Mouse (Mus musculus) fat pad, adult 2 months (tissue): ENCODE results near the gene Tmx2.
"Not testable (repeated sequence)": the region's sequence is repeated elsewhere in the genome, so short reads cannot be mapped to it uniquely, and the experiment has no call there.

ENCODE experiments used
- DNase-seq: peaks from one replicate; pipeline ENCODE4 v3.0.0-alpha.2; 2011; ENCODE audit warnings: low read depth, low spot score; ENCODE audit errors: extremely low read depth

Tmx2 gene

DNA sequence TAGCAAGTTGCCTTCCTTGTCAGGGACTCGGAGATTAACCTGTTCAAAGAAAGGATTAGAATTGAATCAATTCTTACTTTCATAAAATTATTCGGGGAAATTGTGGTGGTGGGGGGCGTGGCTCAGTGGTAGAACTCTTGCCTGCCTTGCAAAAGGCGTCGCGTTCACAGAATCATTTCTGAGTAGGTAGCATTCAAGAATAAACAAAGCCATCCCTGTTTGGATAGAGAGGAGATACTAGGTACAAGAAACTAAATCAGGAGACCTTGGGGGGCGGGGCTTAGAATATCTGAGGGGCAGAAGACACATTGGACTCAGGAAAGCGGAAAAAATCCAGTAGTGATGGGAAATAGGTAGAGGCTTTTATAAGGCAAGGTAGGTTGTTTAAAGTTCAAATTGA lies at the start of gene Tmx2:
Gene Tmx2, minus strand, starts transcription at position 125 of the 400 bp plus-strand sequence.
- no peak for DNase-seq

DNA sequence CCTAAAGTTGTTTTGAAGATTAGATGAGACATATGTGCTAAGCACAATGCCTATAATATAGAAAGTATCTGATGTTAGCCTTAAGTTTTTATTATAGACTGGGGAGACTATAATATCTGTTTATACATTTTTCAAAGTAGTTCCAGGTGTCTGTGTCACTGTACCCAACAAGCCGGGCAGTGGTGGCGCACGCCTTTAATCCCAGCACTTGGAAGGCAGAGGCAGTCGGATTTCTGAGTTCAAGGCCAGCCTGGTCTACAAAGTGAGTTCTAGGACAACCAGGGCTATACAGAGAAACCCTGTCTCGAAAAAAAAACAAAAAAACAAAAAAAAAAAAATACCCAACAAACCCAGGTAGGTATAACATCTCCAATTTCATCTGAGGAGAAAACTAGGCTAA lies 49.3 kb upstream of the Tmx2 start:
- DNase-seq: not testable (repeated sequence)

DNA sequence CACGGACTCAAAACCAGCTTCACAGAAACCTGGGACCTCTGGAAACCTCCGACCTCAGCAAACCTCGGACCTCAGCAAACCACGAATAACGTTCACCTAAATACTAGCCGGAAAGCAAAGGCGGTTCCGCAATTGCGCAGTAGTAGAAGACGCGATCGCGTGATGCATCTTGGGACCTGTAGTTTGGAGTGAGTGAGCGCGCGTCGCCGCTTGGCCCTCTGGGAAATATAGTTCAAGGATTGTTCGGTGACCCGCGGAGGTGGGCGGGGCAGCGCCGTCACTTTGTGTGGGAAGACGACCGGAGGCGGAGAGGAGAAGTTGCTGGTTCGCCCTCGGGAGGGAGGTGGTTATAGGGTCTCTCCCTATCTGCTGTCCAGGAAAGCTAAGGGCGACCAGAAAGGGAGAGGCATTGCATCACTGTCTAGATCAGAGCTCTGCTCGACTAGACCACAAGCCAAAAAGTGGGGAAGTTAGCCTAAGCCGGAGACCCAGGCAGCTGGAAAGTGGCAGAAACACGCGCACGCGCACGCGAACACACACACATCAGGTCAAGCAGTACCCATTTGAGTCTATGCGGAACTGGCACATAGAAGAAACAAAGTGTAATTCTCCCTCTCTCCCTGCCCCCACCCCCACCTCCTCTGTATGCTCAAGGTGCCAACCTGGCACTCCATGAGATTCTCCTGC lies 48.4 kb upstream of the Tmx2 start, which contains the start of gene Clp1:
Gene Clp1, minus strand, starts transcription at position 179 of the 687 bp plus-strand sequence.
- DNase-seq: peak; percentile 83

DNA sequence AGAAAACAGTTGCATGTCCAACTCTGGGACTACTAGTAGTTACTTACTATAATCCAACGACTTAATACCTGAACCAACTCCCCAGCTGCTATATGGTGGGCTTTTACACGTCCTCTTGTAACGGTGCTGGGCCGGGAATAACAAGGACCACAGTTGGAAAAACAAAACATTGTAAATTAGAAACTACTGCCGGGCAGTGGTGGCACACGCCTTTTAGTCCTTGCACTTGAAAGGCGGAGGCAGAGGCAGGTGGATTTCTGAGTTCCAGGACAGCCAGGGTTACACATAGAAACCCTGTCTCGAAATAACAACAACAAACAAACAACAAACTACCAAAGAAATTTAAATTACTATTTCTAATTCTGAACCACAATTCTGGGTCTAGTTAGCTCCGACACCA lies 47.8 kb upstream of the Tmx2 start:
- DNase-seq: no peak

DNA sequence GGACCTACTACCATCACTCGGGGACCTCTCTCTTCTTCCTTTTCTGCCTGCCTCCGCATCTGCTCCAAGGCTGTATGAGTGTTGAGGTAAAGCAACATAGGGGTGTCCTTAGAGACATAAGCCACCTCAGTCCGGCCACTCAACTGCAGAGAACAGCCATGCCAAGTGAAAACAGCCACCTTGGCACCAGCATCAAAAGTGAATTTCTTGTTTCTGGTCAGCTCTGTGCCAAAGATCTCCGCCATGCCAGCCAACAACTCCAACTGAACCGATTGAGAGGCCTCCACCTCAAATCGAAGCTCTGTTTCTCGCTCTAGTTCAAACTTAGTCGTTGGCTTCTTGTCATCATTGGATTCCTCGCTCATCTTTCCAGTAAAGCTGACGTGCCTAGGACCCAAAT lies 46.8 kb upstream of the Tmx2 start:
- DNase-seq: no peak

DNA sequence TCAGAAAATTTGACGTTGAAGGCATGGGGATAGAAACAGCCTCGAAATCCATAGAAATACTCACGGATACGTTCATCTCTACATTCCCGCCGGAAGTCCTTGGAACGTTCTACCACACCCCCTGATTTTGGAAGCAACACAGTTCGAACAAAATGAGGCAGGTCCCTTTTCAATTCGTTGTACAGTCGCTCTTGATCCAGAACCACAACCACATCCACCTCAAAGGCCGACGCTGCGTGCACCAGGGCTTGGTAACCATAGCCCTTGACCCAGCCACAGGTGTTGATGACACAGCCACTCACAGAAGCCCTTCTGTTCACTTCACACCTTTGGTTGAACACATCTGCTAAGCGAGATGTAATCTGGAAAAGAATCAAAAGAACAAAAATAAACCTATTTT lies 44.9 kb upstream of the Tmx2 start:
- no peak for DNase-seq

DNA sequence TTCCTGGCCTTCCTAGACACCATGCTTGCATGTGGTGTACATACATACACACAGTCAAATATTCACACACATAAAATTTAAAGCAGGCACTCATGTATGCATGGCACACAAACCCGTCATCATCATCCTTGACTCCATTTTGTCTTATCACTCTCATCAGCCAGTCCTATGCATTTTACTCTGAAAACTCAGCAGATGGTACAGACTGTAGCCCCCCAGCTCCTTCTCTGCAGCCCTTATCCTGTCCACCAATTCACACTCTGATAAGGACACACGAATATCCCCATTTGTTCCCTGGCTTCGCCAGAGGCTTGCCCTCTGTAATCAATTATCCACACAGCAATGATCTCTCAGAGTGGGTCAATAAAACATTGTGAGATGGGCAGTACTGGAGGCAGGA lies 42.2 kb upstream of the Tmx2 start:
- no peak for DNase-seq

DNA sequence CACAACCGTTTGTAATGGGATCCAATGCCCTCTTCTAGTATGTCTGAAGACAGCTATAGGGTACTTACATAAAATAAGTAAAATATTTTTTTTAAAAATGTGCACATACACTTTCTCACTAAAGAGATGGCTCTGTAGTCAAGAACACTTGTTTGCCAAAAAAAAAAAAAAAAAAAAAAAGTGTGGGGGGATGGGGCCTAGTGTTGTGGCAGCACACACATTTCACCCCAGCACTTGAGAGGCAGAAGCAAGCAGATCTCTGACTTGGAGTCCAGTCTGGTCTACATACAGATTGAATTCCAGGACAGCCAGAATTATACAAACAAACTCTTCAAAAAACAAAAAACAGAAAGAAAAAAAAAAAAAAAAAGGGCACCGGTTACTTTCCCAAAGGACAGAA lies 41.8 kb upstream of the Tmx2 start:
- DNase-seq: no peak

DNA sequence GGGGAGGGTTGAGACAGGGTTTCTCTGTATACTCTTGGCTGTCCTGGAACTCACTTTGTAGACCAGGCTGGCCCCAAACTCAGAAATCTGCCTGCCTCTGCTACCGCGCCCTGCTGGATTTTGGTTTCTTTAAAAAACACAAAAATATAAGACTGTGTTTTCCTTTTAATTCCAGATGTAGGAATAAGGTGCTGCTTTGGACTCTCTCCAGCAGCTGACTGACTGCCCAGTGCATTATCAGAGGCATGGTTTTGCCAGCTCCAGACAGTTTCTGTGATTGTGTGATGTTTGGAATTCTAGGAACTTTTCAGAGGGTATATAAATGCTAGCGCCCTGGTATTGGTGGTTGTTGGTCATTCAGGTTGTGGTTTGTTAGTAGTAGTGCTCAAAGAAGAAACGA lies 38.4 kb upstream of the Tmx2 start:
- DNase-seq: no peak

DNA sequence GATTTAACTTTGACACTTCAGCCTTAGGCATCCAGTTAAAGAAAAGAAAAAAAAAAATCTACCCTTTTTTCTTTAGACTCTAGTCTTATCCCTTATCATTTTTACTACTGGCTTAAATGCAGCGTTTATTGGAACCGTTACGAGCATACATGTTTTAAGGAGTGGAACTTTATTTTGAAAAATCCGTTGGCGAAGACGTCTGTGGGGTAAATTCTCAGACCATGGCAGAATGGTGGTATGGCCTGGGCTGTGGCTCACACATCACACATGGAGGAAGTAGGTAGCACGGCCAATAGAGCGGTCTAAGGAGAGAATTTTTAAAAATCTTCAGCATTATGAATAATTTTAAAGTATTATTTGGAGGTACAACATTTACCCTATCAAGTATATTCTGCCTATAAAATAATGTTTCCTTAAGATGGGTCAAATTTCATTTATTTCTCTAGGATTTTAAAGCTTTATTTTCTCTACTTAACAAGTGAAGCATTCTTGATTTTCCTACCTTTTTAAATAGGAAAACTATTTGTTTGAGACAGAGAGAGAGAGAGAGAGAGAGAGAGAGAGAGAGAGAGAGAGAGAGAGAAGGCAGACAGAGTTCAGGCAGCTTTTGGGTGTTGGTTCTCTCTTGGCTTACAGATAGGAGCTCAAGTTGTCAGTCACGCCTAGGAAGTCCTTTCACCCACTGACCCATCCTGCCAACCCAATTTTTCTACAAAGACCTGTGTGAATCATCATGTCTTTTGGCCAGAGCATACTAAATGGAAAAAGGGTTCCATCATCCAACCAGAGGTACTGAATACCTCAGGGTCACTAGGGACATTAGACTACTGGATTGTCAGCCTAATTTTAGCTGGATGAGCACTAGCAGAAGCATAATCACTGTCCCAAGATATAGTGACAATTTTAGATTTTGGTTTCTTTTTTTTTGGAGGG lies 37.7 kb upstream of the Tmx2 start:
- DNase-seq: no peak

DNA sequence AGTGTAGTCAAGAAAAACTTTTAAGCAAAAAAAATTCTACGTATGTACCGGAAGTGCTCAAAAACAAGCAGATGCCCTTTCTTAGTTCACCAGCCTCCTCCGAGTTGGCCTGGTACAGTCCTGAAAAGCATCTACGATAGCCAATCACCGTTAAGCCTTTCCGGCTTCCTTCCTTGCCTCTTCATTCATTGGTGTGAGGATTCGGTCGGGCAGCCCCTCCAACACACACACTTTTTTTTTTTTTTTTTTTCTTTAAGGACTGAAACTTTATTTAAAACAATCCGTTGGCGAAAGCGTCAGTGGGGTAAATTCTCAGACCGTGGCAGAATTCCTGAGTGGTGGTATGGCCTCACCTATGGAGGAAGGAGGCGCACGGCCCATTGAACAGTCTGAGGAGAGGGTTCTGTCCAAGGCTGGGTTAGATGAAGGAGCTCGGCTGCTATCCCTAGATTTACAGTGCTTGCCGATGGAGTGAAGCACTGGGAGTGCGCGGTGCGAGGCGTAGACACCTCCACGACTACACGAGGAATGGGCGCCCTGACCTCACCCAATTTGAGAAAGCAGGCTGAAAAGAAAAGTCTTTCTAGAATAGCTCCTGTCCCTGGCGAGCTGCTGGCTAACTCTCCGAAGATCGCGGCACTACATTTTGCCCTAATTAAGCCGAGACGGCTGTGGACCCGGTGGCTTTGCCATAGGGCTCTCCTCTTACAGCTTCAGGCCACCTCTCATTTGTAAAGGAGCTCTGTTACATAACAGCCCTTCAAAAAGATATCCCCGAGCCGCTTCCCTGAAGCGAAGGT lies 36.8 kb upstream of the Tmx2 start:
- DNase-seq: peak; percentile 89

DNA sequence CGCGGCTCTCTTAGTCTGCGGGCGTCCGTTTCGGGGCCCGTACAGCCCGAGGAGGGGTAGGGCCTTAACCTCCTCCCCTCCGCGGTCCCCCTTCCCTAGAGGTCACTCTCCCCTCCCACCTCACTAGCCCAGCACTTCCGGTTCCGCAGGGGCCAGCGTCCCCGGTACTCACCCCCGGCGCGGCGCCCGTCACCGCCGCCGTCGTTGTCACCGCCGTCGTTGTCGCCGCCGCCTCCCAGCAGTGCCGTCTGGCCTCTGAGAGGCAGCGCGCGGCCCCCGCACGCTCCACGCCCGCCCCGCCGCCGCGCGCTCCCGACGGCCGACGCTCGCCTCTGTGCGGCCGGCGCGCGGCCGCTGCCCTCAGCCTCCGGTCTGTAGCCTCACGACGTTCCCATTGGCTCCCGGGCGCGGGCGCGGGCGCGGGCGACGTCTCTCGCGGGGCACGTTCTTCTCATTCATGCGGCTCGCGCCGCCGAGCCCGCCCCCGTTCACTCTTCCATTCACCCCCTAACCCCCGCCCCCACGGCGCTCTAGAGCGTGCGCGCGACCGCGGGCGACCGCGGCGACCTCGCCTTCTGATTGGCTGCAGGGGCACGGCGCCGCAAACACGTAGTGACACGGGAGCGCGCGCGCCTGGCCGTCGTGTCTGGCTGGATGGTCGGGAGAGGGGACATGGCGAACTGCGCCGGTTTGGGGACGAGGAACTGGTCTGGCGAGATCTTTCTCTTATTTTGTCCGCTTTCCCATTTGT lies 36.0 kb upstream of the Tmx2 start, which contains the start of gene Zdhhc5:
Gene Zdhhc5, minus strand, starts transcription at position 370 of the 751 bp plus-strand sequence.
- peak; percentile 71 for DNase-seq

DNA sequence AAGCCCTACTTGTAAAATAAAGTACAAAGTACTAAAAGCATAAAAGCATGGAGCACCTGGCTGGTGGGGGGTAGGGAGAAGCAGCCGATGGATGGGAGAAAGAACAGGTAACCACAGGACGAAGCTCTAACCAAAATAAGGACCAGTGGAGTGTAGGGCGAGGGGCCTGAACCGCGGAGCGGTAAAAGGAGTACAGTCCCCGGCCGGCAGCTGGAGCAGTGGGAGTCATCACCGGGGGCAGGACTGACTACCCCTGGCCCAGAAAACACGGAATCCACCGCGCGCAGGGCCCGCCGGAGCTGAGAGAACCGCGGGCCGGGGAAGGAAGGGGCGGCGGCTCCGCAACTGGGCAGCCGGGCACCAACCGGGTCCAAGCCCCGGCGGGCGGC lies 35.5 kb upstream of the Tmx2 start:
- DNase-seq: no peak

DNA sequence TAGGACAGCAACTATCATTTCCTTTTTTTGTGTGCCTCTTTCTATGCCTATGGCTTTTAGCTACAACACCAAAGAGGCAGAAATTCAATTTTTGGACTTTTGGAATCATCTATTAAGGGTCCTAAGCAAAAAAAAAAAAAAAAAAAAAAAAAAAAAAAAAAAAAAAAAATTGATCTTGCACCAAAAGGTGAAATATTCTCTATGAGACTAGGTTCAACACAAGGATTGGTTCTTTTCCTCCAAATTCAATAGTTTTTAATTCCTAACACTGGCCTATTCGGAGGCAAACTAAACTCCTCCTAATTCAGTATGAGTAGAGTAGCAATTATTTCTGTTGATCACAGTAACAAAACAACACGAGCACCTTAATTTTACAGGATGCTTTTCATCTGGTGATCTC lies 33.0 kb upstream of the Tmx2 start:
- DNase-seq: no peak

DNA sequence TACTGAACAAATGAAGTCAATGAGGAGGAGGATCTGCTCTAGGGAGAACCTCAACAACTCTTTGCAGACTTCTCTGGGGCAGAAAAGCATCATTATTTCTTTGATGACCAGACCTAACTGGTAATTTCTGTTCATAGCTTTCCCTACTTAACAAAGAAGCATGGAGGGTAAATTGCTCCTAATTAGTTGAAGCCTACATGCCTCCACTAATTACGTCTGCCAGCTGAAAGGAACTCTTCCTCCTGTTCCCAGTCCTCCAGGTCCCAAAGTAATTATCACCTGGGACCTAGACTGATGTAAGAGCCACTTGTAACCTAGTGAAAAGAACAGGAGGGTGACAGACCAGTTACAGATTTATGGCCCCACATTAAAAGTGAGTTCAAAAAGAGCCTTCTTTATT lies 28.6 kb upstream of the Tmx2 start:
- no peak for DNase-seq

DNA sequence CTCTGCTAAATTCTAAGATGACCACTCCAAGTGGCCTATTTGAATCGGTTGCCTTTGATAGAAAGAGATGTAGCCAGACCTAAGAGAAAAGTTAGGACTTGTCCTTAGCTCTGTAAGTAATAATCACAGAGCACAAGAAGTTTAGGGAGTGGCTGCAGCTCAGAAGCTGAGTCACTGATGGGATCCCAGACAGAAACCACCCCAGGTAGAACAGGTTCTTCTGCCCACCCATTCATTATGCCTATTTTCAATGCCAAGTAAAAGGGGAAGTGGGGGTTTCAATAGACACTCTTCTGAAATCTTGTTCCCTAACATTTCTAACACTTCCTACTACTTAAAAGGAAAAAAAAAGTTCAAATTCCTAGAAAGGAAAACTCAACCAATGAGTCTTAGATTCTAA lies 26.4 kb upstream of the Tmx2 start:
- DNase-seq: no peak

DNA sequence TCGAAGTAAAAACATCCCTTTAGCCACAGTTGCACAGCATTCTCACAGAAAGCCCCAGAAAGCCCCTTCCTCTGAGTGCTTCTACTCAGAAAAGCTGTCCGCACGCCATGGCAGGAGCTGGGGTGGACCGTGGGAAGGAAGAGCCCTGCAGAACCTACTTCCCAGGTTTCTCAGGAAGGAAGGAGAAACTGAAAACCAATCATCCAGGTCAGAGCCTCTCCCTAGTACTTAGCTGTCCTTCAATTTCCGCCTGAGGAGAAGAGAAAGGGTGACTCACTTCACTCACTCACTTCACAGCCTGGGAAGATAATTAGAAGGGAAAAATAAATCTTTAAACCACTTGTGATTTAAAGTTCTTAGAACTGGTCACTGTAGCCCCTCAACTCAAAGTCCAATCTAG lies 25.4 kb upstream of the Tmx2 start:
- DNase-seq: no peak

DNA sequence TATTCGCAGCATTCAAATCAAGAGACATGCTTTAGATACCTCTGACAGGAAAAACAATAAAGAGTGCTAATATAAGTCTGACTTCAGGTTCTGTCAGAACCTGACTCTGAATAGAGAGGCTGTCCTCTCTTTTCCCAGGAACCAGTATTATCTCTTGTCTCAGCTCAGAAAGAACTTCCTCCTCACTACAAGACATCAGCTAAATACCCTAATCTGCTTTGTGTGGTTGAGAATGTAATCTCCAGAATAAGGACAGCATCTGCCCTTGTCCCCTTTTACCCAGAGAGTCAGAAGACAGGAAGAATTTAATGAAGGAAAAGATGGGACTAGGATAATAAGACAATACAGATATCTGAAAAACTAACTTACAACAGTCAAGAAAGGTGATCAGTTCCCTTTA lies 24.6 kb upstream of the Tmx2 start:
- no peak for DNase-seq

DNA sequence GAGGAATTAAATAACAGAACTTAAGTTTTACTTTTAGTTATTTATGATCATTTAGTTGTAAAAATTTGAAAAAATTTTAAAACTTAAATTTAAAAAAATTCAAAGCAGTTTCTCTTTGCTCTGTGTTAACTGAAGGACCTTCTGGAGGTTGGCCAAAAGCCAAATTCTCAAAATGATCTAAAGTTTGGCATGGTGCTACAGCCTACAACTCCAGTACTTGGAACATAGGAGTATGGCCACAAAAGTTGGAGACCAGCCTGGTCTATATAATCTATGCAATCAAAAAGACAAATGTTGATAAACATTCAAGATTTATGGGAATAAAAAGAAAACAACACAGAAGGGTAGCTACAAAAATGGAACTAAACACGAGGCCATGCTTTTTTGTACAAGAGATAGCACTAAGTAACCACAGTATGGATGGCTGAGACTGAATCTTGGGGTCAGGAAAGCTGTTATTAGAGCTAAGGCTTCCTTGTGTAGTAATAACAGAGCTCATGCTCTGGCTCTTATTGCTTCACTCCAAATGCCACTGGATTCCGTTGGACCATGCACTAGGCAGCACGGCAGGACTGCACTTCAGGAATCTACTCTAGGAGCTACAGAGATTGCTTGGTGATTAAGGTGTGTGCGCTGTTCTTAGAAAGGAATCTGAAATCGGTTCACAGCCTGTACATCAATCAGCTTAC lies 16.2 kb upstream of the Tmx2 start:
- no peak for DNase-seq

DNA sequence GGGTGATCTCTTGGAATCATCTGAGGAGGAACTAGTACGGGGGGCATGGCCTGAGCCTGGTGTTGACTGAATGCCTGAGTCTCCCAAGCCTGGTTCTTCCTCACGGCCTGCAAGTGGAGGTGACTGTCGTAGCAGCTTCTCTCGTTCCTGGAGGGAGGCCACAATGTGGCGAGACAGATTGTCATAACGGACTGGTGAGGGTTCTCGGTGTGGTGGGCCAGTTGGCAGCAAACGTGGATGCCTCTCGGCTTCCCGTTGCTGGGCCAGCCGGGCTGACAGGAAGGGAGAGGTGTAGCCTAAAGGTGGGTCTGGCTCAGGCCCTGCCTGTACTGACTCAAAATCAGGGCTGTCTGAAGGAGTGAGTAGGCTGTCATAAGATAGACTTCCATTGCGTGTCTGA lies 11.1 kb upstream of the Tmx2 start:
- DNase-seq: no peak
